Comparison of ENCODE assay signal across 7 mouse cellular contexts in genomic region chr7:45715090-45715708, GRCm38 (mm10). TPM values are rescaled to one million over a fixed set of nuclear protein-coding genes. Genes with fewer than 3 reads are reported as not detected.
A peak's percentile ranks its signal among the peaks of the same experiment; 100 is the strongest.
DNase-seq lines count a peak whose midpoint lies in the region; ATAC-seq lines count a peak whose summit lies in the region.

TSS of gene Rpl18 (plus strand) at chr7:45715457.

- peak; percentile 85 for ATAC-seq in embryonic facial prominence, embryonic 12.5 days (ENCODE audit: insufficient number of reproducible peaks, insufficient read depth, low FRiP score, low TSS enrichment)
- peak; percentile 92 for ATAC-seq in limb, embryonic 13.5 days (ENCODE audit: low FRiP score, low read depth)
- peak; percentile 92 for ATAC-seq in midbrain, embryonic 16.5 days

- peak within 1 kb of the TSS; percentile 88 for H3K4me3 ChIP-seq in embryonic facial prominence, embryonic 12.5 days
- H3K4me3 ChIP-seq in limb, embryonic 13.5 days, result peak within 1 kb of the TSS; percentile 94
- peak within 1 kb of the TSS; percentile 81 for H3K4me3 ChIP-seq in midbrain, embryonic 16.5 days (ENCODE audit: low read depth, low read length)

- peaks cover 44% of the 10 kb centered on the region for H3K4me1 ChIP-seq in embryonic facial prominence, embryonic 12.5 days
- H3K4me1 ChIP-seq in limb, embryonic 13.5 days, result peaks cover 44% of the 10 kb centered on the region
- peaks cover 45% of the 10 kb centered on the region for H3K4me1 ChIP-seq in midbrain, embryonic 16.5 days (ENCODE audit: control insufficient read depth, insufficient read depth, low read length)

- no peaks in the 10 kb centered on the region for H3K27me3 ChIP-seq in embryonic facial prominence, embryonic 12.5 days
- H3K27me3 ChIP-seq in limb, embryonic 13.5 days, result no peaks in the 10 kb centered on the region
- no peaks in the 10 kb centered on the region for H3K27me3 ChIP-seq in midbrain, embryonic 16.5 days (ENCODE audit: control insufficient read depth, insufficient read depth, low read depth, low read length)

- H3K9me3 ChIP-seq in embryonic facial prominence, embryonic 12.5 days, result no peaks in the 10 kb centered on the region
- H3K9me3 ChIP-seq in limb, embryonic 13.5 days, result no peaks in the 10 kb centered on the region
- H3K9me3 ChIP-seq in midbrain, embryonic 16.5 days (replicated peaks; ENCODE audit: control insufficient read depth, low read length, poor library complexity, severe bottlenecking), result no peaks in the 10 kb centered on the region

- H3K4me2 ChIP-seq in embryonic facial prominence, embryonic 12.5 days (replicated peaks), result peak within 1 kb of the TSS; percentile 95
- H3K4me2 ChIP-seq in limb, embryonic 13.5 days (replicated peaks), result peak within 1 kb of the TSS; percentile 94
- peak within 1 kb of the TSS; percentile 97 for H3K4me2 ChIP-seq in midbrain, embryonic 16.5 days (ENCODE audit: low read length)

- DNase-seq in adrenal gland, postnatal 25 days, result peak; percentile 98
- peak; percentile 96 to 99 for DNase-seq in heart, adult 18-20 months
- DNase-seq in kidney, adult 8-10 months, result peak; percentile 98 to 99
- DNase-seq in spleen, postnatal 10 days (ENCODE audit: low spot score in 2 of 2), result peak; percentile 84 to 96

- peak within 1 kb of the TSS; percentile 65 for H3K27ac ChIP-seq in embryonic facial prominence, embryonic 12.5 days
- peak within 1 kb of the TSS; percentile 52; the same call in 1 of the 2 replicates for H3K27ac ChIP-seq in limb, embryonic 13.5 days
- peak within 1 kb of the TSS; percentile 78 for H3K27ac ChIP-seq in midbrain, embryonic 16.5 days (ENCODE audit: low read length)

- WGBS in embryonic facial prominence, embryonic 12.5 days, result 7% methylated on average over 34 of the region's 34 CpGs
- WGBS in limb, embryonic 13.5 days, result 7% methylated on average over 34 of the region's 34 CpGs
- 8% methylated on average over 34 of the region's 34 CpGs for WGBS in midbrain, embryonic 16.5 days

- H3K36me3 ChIP-seq in embryonic facial prominence, embryonic 12.5 days, result peaks cover 49% of the 10 kb centered on the region
- H3K36me3 ChIP-seq in limb, embryonic 13.5 days, result peaks cover 46% of the 10 kb centered on the region
- H3K36me3 ChIP-seq in midbrain, embryonic 16.5 days (ENCODE audit: control insufficient read depth, insufficient read depth, low read length), result peaks cover 33% of the 10 kb centered on the region

- peak within 1 kb of the TSS; percentile 71 for H3K9ac ChIP-seq in embryonic facial prominence, embryonic 12.5 days
- H3K9ac ChIP-seq in limb, embryonic 13.5 days, result peak within 1 kb of the TSS; percentile 78
- H3K9ac ChIP-seq in midbrain, embryonic 16.5 days (ENCODE audit: low read depth, low read length), result peak within 1 kb of the TSS; percentile 82

RNA-seq across cellular contexts. Expression of gene Rpl18, which starts in this region (rescaled TPM):
- total RNA-seq in adrenal gland, postnatal 25 days (2021), result 964 and 1,249 TPM in 2 replicates
- 926 and 973 TPM in 2 replicates for polyA plus RNA-seq in embryonic facial prominence, embryonic 12.5 days (2016; fragmentation: Nextera tagmentation; extraction: Ambion mirVana)
- 100 to 1,000 TPM; 574 to 615 TPM for total RNA-seq in heart, adult 18-20 months (2021)
- polyA plus RNA-seq in limb, embryonic 13.5 days (2015; fragmentation: Nextera tagmentation; extraction: Ambion mirVana), result 1,016 and 1,039 TPM in 2 replicates
- polyA plus RNA-seq in midbrain, embryonic 16.5 days (2015; fragmentation: Nextera tagmentation; extraction: Ambion mirVana), result 475 and 495 TPM in 2 replicates

Comparison
In these comparisons a context has a peak if more than half of its experiments do, and no peak if none do; other contexts are left out.
1. Peak in every context shown above with its lines: DNase-seq, ATAC-seq, H3K4me3 ChIP-seq and H3K27ac ChIP-seq.